Mouse (Mus musculus) layer of hippocampus, postnatal 36 days (tissue): ENCODE measurements around the gene Emc10. TPM values are rescaled to one million over a fixed set of nuclear protein-coding genes. Genes with fewer than 3 reads are reported as not detected.
A peak's percentile ranks its signal among the peaks of the same experiment; 100 is the strongest.

Source experiments
- DNase-seq, 2 experiments: peaks; one replicate each; pipeline ENCODE4 v3.0.0; 2022
- total RNA-seq, 2 experiments: library from RNA; stranded (reverse); gene quantifications; 2 replicates each; pipeline ENCODE4 v1.2.3; 2021

Gene Emc10
- total RNA-seq: 100 to 1,000 TPM; 205 to 215 TPM

DNA sequence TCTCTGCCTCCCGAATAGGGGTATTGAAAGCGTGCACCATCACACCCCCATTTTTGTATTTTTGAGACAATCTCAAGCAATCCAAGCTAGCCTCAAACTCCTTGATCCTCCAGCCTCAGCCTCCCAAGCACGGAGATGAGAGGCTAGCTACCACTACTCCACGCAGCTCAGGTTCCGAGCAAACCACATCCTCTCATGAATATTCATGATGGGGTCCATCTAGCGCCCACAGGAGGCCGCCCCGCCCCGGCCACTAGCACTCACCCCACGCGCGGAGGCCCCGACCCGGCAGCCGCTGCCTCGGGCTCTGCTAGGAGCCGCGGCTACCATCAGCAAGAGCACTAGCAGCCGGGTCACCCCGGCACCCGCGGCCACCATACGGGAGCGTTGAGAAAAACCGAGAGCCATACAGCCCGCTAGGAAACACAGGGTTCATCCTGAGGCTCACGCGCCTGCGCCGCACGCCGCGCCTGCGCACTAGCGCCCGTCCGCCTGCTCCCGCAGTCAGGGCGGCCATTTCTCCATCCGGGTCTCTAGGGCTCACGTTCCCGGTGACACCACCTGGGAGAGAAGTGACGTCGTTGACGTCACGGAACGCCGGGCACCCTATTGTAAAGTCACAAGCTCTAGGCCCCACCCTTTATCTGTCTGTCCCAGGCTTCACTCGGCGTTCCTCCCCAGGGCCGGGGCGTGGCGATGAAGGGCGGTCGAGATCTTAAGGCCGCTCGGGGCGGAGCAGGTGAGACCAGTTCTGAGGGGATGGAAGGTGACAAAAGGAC, at the start of gene Emc10, which contains the start of gene Fam71e1:
TSS of gene Emc10 (minus strand) at position 538 of the 779 bp plus-strand sequence.
TSS of gene Fam71e1 (plus strand) at position 590 of the 779 bp plus-strand sequence.
- peak; percentile 98 for DNase-seq

DNA sequence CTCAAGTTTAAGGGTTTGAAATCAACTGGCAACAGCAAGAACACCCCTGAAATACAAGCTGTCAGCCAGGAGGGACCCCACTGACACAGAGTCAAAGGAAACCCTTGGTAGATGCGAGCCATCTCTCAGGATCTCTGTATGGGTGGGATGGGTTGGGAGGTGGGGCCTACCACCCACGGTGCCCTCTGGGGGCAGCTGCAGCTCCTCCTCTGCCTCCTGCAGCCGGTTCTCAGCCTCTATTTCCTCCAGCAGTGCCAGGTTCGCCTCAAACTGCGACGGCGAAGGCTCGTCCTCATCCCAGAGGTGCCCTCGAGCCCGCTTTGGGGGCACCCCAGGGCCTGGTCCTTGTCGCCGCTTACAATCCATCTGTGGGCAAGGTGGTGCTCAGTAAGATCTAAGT, 46.7 kb upstream of the Emc10 start:
- no peak for DNase-seq

DNA sequence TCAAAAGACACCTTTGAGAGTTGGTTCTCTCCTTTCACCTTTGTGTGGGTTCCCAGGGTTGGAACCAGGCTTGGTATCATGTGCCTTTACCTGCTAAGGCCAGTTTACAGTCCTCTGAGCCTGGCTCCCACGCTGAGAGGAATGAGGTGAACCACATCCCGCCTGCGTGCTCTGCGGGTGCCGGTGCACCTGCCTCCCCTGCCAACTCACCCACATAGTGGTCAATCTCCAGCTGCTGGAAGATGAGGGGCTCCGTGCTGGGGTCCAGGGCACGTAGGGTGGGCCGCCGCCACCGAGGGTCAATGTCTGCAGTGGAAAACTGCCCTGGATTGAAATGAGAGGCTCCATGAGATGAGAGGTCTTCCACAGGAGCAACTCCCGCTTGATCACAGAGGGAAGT, 46.2 kb upstream of the Emc10 start:
- DNase-seq: no peak

DNA sequence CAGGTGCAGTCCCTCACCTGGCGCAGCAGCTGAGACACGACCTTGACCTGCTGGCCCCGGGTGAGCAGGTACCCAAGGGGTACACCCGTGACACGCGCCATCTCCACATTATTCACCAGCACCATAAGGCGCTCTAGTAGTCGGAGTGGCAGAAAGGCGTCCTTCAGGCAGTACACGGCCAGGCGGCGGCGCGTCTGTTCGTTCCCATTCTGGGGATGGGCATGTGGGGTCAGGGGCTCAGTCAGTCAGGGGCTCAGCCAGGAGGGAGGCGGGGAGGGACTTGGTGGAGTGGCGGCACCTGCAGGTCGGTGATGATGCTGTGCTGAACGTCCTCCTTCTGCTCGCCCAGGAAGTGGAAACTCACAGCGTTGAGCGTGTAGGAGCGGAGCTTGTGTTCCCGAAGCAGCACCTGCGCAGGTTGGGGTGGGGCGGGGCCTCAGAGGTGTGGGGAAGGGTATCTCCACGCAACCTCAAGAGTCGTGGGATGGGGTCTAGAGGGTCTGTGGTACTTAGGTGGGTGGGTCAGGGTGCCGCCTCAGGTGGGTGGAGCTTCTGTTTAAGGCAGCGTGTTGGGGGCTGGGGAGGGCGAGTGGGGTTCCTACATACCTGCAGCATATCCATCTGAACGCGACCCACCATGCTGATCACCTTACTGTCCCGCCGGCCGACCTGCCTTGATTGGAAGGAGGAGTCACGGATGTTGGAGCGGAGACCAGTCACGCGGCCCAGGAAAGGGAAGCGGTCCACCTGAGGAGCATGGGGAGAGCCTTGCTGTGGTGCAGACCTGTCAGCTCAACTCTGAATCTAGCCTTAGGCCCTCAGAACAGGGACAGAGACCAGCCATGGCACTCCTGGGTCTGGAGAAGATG, 42.7 kb upstream of the Emc10 start:
- no peak for DNase-seq

DNA sequence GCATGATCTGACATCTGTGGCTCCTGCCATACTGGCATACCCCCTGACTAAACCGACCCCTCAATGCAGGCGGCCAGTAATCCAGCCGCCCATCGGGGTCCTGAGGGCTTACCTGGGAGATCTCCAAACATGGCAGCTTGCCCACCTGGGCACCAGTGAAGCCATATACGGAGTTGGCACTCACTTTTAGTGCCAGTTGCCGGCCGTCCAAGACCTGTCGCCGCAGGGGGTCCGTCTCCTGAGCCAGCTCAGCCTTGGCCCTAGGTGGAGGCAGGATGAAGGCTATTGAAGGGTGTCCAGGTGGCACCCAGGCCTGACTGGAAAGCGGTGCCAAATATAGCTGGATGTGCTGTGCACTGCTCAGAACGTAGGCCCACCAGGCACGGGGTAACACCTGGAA, 41.2 kb upstream of the Emc10 start:
- no peak for DNase-seq

DNA sequence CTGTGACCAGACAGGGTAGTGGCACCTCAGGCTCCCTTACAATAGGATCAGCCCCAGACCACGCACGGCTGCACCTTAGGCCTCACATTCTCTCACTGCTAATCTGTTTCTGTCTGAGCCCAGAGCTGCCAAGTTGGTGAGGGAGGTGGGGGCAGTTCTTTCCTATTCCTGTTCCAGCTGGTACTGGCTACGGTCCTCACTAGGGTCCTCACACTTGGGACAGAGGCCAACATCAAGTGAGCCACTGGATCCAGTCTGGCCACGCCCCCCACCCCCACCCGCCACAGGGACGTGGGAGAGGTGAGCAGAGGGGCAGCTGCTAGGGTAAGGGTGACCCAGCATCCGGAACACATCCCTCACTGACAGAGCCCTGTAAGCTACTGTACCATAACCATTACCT, 40.7 kb upstream of the Emc10 start:
- DNase-seq: no peak

DNA sequence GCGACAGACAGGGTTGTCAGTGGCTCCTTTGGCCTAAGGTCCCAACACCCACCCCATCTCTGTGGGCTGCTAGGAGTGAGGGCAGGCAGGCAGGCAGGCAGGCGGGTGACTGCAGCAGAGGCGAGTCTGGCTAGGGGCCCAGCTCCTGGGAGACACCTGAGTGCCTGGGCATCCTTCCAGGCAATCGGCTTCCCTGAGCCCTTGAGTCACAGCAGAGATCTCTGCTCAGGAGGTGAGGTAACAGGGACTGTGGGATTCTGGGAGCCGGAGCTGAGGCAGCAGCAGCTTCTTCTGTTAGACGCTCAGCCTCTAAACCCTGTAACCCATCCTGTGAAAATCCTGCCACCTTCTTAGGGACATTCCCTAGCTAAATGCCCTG, 40.2 kb upstream of the Emc10 start:
- DNase-seq: no peak

DNA sequence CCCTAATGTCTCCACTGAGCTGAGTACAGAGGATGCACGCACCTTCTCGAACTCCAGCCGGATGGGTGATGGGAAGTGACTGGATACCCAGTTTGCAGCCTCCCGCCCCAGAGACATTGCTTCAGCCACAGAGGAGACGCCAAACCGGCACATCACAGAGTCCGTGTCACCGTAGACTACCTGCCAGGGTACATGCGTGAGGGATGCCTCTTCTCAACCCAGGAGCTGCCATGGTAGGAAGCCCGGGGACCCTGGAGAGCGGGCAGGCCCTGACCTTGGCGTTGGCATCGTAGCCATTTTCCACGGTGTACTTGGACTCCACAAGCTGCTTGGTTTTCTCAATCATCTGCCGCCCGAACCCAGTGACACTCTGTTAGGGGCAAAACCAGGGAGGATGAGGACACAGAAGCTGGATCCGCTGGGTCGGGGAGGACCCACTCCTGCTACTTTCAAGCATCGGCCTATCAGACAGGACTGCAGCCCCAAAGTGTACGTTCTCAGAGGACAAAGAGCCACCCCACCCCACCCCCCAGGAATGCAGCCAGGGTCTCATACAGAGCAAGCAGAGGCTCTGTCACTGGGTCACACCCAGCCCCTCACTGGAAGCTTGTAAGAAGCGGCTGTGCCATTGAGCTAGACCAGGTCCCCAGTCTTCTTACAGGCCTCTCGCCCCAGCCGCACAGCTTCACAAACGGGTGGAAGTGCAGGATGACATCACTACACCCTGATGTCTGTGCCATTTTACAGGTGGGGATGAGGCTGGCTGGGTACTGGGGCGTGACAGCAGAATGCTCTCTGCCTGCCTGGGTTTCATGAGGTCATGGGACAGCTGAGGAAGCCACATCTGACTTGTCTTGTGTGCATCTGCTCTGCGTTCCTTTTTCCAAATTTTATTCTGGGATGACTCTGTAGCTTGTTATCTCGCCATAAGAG, 39.6 kb upstream of the Emc10 start:
- DNase-seq: no peak

DNA sequence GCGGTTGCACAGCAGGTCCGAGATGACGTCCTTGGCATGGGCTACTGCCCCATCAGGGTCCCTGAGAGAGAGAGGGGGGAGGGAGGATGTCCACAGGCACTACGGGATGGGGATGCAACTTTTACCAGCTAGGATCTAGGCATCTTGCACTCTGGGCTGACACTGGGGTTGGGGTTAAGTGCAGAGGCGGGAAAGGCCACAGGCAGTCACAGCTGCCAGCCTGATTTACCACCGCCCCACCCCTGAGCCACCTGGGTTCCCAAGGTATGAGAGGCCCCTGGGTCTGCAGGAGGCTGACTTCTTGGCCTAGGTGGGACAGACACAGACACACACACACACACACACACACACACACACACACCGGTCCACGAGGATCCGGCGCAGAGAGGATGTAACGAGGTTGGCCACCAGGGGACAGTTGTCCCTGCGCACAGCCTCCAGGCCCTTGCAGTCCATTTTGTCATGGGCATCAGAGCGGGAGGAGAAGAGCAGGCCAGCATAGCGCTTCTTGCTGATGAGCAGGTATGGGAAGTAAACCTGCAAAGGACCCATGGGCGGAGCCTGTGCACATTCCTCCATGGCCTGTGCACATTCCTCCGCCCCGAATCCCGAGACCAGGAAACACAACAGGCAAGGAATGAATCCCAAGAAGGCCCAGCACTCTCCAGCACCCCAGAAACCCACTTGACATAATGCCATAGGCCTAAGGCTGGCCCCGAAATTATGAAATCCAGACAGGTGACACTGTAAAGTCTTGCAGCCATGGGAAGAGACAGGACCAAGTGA, 38.5 kb upstream of the Emc10 start:
- DNase-seq: no peak

DNA sequence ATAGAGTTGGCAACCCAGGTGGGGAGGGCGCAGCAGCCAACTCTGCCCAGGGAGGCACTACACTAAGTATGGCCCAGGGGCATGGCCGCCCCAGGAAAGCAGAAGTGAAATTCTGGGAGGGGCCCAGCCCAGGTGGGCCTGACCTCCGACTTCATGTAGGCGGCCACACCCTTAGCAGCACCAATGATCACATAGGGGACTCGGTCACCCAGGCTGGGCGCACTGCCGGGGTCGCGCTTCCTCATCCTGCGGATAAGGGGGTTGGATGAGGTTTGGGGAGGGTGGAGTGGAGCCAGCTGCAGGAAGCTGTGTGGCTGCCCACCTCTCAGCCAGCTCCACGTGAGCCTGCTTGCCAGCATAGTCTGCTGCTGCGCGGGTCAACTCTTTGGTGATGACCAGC, 37.9 kb upstream of the Emc10 start:
- DNase-seq: no peak

DNA sequence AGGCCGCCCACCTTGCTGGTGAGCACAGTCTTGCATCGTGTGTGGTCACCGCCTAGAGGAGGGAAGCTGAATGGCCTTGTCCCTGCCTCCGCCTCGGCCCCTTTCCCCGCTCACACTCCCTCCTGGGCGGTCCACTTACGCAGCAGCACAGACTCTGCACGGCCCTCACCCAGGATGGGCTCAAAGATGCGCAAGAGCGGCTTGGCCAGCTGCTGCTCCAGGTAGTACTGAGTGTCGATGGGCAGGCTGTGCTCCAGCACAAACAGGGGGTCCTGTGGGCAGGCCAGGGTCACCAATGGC, 37.4 kb upstream of the Emc10 start:
- no peak for DNase-seq

DNA sequence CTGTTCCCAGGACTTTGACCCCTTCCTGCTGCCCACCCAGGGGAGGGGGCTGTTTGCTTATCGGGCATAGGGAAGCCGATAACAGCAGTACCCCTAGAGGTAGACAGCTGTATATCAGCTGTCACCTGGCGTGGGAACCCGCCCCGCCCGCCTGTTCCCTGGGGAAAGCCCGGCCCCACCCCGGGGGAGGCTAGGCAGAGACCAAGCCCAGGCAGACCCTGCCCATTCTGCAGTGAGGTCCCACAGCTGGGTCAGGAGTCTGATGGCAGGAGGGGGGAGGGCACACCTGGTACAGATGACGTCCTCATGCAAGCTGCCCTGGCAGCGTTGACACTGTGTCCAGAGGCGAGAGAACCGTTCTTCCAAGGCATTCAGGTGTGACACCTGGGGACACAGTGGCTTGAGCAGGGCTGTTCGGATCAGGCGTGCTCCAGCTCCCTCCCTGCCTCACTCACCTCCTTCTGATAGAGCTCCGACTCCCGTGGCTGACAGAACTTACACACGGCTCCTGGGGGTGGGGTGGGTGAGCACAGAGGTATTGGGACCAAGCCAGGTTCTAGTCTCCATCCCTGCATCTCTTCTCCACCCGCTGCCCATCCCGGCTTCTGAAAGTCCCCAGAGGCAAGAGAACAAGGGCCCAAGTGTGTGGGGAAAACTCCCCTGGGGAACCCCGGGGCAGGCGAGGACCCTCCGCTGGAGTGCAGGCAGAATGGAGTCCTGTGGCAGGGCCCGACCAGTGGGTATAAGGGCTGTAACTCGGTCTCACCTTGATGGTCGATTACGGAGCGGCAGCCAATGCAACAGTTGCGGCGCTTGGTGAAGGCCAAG, 36.8 kb upstream of the Emc10 start:
- no peak for DNase-seq

DNA sequence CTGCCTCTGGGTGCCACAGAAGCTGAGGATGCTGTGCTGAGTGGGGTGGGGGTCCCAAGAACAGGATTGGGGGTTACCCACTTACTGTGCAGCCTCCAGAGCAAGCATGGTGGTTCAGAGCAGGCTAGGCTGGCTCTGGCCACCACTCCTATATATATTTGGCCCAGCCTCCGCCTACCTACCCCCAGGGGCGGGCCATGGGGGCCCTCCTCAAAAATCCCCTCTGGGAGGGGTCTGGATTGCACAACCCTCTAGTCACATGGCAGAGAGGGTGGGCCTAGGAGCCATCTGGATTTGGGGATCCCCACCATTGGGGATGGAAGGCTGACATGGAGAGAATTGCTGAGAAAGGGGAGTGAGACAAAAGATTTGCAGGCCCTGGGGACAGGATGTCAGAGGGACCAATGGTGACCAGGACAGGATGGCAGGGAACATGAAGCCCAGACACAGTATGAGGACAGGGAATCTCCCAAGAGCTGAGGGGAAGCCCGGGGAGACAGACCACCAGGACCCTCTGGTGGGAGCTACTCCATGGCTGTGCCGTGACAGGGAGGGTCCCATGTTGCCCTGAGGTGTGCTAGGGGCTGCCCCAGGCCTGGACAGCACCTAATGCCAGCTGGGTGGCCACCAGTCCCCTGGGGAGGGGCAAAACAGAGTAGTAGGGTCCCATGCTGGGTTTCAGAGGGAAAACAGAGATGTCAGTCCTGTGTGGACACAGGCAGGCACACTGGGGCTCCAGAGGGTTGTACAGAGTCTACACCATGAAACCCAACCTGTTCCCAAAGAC, 35.8 kb upstream of the Emc10 start, which contains the start of gene Spib:
TSS of gene Spib (minus strand) at position 126 of the 787 bp plus-strand sequence.
- no peak for DNase-seq

DNA sequence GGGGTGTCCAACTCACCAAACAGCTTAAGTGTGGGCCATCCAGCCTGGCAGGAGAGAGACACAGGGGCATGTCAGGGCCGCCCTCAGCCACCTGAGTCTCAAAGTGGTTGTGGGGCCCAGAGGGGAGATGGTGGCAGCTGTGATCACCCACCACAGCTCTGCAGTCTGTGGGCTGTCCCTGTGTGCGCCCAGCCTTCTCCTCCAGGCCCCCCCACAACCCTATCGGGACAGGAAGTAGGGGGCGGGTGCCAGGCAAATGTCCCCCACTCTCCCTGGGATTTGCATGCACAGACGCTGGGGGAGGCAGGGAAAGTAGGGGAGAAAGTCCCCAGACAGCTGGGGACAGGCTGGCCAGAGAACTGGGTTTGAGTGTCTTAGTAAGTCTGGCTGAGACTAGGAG, 34.9 kb upstream of the Emc10 start:
- no peak for DNase-seq

DNA sequence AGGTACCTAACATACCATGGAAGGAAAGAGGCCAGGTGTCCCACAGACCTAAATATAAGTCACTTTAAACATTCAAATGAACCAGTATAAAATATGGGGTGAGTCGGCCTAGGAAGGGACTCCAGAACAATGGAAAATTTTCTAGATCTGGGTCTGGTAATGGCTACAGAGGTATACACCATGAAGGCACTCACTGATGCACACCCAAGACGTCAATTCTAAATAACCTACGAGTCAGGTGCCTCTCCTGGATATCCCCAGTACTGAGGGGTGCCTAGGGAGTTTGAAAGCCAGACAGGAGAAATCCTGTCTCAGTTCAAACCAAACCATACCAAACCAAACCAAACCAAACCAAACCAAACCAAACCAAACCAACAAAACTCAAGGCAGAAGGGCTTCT, 34.2 kb upstream of the Emc10 start:
- DNase-seq: no peak

DNA sequence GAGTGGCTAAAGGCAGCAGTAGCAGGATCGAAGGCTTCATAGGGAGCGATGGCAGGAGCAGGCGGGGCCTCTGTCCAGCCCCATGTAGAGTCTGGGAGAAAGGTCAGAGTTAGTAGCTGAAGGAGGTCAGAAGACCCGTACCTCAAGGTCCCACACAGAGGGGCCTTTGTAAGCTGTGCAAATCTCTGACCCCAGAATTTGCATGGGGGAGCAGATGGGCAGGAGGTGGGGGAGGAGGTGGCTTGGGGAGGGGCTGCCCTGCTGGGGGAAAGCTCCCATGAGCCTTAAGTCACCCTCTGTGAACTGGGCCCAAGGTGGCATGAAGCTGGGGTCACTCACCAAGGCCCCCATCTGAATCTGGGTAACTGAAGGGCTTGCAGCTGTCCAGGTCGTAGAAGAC, 33.2 kb upstream of the Emc10 start:
- DNase-seq: no peak

DNA sequence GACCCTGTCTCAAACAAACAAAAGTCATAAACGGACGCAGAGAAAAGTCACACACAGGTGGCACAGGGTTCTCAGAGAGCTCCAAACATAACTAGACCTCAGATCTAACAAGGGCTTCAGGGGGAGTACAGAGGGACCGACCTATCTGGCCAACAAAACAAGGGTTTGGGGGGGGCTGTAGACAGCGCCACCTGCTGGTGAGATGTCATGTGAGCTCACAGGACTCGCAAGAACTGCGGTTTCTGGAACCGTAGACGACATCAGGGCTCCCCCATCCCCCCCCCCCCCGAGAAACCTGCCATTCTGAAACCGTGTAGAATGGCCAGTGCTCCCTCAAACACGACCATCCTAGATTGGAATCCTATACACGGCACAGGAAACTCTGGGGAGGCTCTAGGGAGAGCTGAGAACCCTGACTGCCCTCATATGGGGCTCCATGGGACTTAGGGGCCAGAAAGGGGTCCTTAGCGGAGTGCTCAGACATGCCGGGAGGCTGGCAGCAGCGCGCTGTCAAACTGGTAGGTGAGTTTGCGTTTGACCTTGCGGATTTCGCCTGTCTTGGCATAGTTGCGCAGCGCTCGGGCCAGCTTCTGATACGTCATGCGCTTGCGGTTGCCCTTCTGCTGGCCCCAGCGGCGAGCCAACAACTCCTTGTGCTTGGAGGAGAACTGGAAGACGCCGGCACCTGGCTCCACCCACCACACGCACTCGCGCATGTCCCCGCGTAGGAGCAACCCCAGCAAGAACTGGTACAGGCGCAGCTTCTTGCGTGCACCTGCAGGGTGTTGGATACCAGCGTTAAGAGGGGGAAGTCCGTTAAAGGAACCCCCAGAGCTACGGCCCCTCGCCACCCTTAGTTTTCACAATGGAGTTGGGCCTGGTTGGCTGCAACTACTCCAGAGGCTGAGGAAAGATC, 31.4 kb upstream of the Emc10 start:
- DNase-seq: peak; percentile 62

DNA sequence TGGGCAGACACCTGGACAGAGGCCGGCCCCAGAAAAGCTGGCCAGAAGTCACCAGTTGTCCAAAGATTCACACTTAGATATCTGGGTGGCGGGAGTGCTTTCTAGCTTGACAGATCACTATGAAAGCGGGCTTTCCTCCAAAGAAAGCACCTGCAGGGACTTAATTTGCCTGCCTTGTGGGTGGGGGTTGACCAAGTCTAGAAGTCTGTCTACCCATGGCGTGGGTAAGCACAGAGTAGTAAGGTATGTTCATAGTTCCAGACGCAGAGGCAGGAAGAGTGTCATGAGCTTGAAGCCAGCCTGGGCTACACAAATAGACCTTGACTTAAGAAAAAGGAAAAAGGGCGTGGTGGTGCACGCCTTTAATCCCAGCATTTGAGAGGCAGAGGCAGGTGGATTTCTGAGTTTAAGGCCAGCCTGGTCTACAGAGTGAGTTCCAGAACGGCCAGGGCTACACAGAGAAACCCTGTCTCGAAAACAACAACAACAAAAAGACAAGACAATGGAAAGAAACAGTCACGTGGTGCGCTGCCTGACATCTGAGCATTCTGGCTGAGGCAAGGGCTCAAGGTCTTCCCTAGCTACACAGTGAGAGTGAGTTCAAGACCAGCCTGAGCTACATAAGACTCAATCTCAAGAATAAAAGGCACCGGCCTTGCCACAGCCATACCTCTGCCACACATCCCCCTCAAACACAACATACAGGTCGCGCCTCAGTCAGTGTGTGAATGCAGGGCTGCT, 30.3 kb upstream of the Emc10 start:
- no peak for DNase-seq
